Mouse (Mus musculus) heart, adult 2 months (tissue): ENCODE measurements at regions not wholly inside any gene's neighbourhood (a gene's known extent, or its start where the extent isn't known, plus 50 kb on each side); places are given as distances from the start of the nearest gene placed in this dataset.

ENCODE experiments used
- CTCF ChIP-seq: fragments of 200-600 bp; IDR thresholded peaks from 2 replicates; pipeline ENCODE4 v1.8.1; 2022; ENCODE audit warnings: antibody characterized with exemption, mild to moderate bottlenecking, moderate library complexity
- EP300 ChIP-seq: fragments of 200-500 bp; IDR thresholded peaks from 2 replicates; pipeline ENCODE4 v1.6.1; 2011; ENCODE audit warnings: low read depth, low read length, control low read depth; ENCODE audit not compliant: insufficient read depth
- POLR2A ChIP-seq: fragments of 200-500 bp; IDR thresholded peaks from 2 replicates; pipeline ENCODE4 v1.6.1; 2011; ENCODE audit warnings: mild to moderate bottlenecking, low read depth, low read length, control low read depth; ENCODE audit not compliant: insufficient read depth

GRCm38 (mm10) chr3:9084134-9084533 is 525.8 kb downstream of the Zfp704 start:
- TF ChIP-seq POLR2A (no peak), CTCF (no peak), EP300 (no peak)
